Mouse (Mus musculus): ENCODE measurements at regions not wholly inside any gene's neighbourhood (a gene's known extent, or its start where the extent isn't known, plus 50 kb on each side); places are given as distances from the start of the nearest gene placed in this dataset.

GRCm38 (mm10) chr6:37686094-37686493, 156.1 kb downstream of the Akr1d1 start:
- Histone ChIP-seq H3K79me2 (ENCODE audit: control insufficient read depth, insufficient read depth, low read length) (no peaks in the 10 kb centered on the region), H3K4me1 (ENCODE audit: control insufficient read depth, insufficient read depth, low read length) (no peaks in the 10 kb centered on the region), H3K27ac (replicated peaks; ENCODE audit: insufficient read depth, low read depth, low read length) (no peak overlapping the region), H3K4me3 (ENCODE audit: insufficient read depth, low read depth, low read length) (no peak overlapping the region), H3K9ac (ENCODE audit: low read depth, low read length) (no peak overlapping the region), H3K36me3 (ENCODE audit: control insufficient read depth, insufficient read depth, low read length) (no peaks in the 10 kb centered on the region), H3K27me3 (ENCODE audit: control insufficient read depth, insufficient read depth, low read length) (peaks cover 2% of the 10 kb centered on the region; the same call in 1 of the 2 replicates)
- no peak for DNase-seq (ENCODE audit: extremely low read depth, low read depth, low spot score)
- TF ChIP-seq POLR2A (IDR thresholded peaks at IDR 0.05; ENCODE audit: extremely low read depth, insufficient read depth, low read length): no peak
- TF ChIP-seq CTCF (IDR thresholded peaks at IDR 0.05; ENCODE audit: low read depth, low read length): no peak
- WGBS: 98% methylated on average over 14 of the region's 14 CpGs

DNA sequence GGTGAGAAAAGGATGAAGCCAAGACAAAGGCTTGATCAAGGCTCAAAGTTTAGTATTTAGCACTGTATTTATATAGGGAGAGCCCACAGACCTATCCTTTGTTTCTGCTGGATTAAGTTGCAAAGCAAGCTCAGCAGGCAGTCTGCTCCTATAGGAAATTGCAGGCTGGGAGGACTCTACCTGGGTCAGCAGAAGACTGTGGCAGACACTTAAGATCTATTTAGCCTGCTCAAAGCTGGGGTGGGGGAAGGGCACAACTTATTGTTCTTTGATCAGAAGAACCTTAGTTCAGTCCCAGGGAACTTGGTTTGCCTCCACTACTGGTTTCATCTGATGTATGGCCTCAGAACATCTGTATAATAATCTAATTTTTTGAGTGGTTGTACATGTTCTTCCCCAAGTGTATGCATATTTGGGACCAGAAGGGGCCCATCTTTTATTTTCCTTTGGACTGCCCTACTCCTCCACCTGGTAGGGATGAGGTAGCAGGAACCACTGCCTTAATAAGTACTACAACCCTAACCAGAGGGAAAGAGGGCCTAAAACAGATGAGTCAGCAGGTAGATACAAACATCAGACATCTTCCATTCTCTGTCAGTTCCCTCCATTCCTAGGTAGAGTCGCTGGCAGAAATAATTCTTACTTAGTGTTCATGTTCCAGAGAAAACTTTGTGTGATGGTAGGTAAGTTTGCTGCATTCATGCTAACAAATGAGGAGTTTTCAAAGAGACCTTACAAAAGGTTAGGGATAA, 159.1 kb downstream of the Akr1d1 start:
- Histone ChIP-seq H3K9ac (ENCODE audit: low read depth, low read length) (no peak overlapping the region), H3K79me2 (ENCODE audit: control insufficient read depth, insufficient read depth, low read length) (no peaks in the 10 kb centered on the region), H3K4me1 (ENCODE audit: control insufficient read depth, insufficient read depth, low read length) (no peaks in the 10 kb centered on the region), H3K36me3 (ENCODE audit: control insufficient read depth, insufficient read depth, low read length) (no peaks in the 10 kb centered on the region), H3K27ac (replicated peaks; ENCODE audit: insufficient read depth, low read depth, low read length) (no peak overlapping the region), H3K4me3 (ENCODE audit: insufficient read depth, low read depth, low read length) (no peak overlapping the region), H3K27me3 (ENCODE audit: control insufficient read depth, insufficient read depth, low read length) (0 out of 2 replicates have a peak, but pooled peaks cover 2% of the 10 kb centered on the region)
- DNase-seq (ENCODE audit: extremely low read depth, low read depth, low spot score): no peak
- TF ChIP-seq POLR2A (IDR thresholded peaks at IDR 0.05; ENCODE audit: extremely low read depth, insufficient read depth, low read length) (no peak), CTCF (IDR thresholded peaks at IDR 0.05; ENCODE audit: low read depth, low read length) (no peak)
- 62% methylated on average over 1 of the region's 1 CpGs for WGBS

DNA sequence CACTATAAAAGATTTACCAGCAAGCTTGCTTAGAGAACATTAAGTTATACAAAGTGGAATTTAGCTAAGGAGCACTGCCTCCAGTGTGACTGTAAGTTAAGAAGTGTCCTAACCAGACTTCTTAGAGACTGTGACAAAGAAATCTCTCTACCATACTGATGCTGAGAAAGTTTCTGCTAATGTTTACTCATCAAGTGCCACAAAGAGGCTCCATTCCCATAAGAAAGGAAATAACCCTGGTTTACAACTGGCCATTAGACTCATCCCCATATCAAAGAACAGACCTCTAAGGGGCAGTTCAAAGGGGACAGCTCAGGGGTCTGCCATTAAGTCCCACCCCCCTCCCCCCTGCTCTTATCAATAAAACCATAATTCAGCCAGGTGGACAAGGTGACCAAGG, 159.7 kb downstream of the Akr1d1 start:
- H3K9ac ChIP-seq (ENCODE audit: low read depth, low read length): no peak overlapping the region
- H3K4me1 ChIP-seq (ENCODE audit: control insufficient read depth, insufficient read depth, low read length): no peaks in the 10 kb centered on the region
- no peak overlapping the region for H3K27ac ChIP-seq (replicated peaks; ENCODE audit: insufficient read depth, low read depth, low read length)
- H3K79me2 ChIP-seq (ENCODE audit: control insufficient read depth, insufficient read depth, low read length): no peaks in the 10 kb centered on the region
- 0 out of 2 replicates have a peak, but pooled peaks cover 2% of the 10 kb centered on the region for H3K27me3 ChIP-seq (ENCODE audit: control insufficient read depth, insufficient read depth, low read length)
- H3K4me3 ChIP-seq (ENCODE audit: insufficient read depth, low read depth, low read length): no peak overlapping the region
- TF ChIP-seq POLR2A (IDR thresholded peaks at IDR 0.05; ENCODE audit: extremely low read depth, insufficient read depth, low read length) (no peak), CTCF (IDR thresholded peaks at IDR 0.05; ENCODE audit: low read depth, low read length) (no peak)
- no peak for DNase-seq (ENCODE audit: extremely low read depth, low read depth, low spot score)
- H3K36me3 ChIP-seq (ENCODE audit: control insufficient read depth, insufficient read depth, low read length): no peaks in the 10 kb centered on the region

DNA sequence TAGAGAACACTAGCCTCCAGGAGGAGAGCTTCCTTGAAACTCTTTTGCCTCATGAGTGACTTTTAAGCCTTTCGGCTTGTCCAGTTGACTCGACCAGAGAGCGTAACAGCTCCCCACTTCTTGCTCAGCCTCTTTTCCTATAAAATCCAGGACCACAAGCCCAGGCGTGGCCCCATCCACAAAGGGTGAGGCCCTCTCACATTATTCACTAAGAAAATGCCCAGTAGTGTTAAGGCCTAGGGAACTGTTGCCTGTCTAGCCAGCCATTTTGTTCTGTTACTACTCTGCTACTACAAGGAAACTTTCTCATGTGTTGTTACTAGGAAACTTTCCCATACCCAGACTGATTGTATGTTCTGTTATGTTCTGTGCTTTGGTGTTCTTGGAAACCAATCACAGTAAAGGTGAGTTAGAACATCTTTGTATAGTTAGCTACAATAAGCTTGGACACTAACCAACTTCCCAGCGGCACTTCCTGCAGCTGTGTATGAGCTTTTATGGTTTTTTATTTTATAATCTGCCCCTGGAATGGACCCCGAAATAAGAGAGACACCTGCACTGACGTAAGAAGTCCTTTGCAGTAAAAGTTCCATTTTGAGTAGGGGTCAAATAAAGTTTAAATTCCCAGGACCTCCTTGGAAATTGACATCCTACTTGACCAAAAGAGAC, 162.1 kb downstream of the Akr1d1 start:
- TF ChIP-seq CTCF (IDR thresholded peaks at IDR 0.05; ENCODE audit: low read depth, low read length): no peak
- no peak for TF ChIP-seq POLR2A (IDR thresholded peaks at IDR 0.05; ENCODE audit: extremely low read depth, insufficient read depth, low read length)
- DNase-seq (ENCODE audit: extremely low read depth, low read depth, low spot score): no peak
- Histone ChIP-seq H3K27ac (replicated peaks; ENCODE audit: insufficient read depth, low read depth, low read length) (no peak overlapping the region), H3K9ac (ENCODE audit: low read depth, low read length) (no peak overlapping the region), H3K36me3 (ENCODE audit: control insufficient read depth, insufficient read depth, low read length) (no peaks in the 10 kb centered on the region), H3K27me3 (ENCODE audit: control insufficient read depth, insufficient read depth, low read length) (no peaks in the 10 kb centered on the region), H3K4me3 (ENCODE audit: insufficient read depth, low read depth, low read length) (no peak overlapping the region), H3K4me1 (ENCODE audit: control insufficient read depth, insufficient read depth, low read length) (no peaks in the 10 kb centered on the region), H3K79me2 (ENCODE audit: control insufficient read depth, insufficient read depth, low read length) (no peaks in the 10 kb centered on the region)
- whole genome bisulfite sequencing: 95% methylated on average over 7 of the region's 7 CpGs

DNA sequence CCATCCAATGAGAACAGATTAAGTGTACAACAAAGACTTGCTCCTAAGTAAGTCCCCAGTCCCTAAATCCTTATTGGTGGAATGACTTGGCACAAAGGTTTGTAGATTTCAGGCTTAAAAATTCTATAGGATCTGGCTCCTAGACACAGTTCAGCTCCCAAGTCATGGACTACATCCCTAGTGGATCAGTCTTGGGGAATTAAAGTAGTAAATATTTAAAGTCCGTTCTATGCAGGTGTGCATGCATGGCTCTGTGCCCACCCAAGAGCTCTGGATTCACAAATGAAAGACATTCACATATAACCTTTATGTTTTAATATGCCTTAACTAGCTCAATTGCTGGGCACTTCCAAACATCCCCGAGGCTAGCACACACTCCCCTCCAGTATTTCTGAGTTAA, 162.8 kb downstream of the Akr1d1 start:
- Histone ChIP-seq H3K4me3 (ENCODE audit: insufficient read depth, low read depth, low read length) (no peak overlapping the region), H3K9ac (ENCODE audit: low read depth, low read length) (no peak overlapping the region), H3K27me3 (ENCODE audit: control insufficient read depth, insufficient read depth, low read length) (no peaks in the 10 kb centered on the region), H3K79me2 (ENCODE audit: control insufficient read depth, insufficient read depth, low read length) (no peaks in the 10 kb centered on the region), H3K36me3 (ENCODE audit: control insufficient read depth, insufficient read depth, low read length) (no peaks in the 10 kb centered on the region), H3K27ac (replicated peaks; ENCODE audit: insufficient read depth, low read depth, low read length) (no peak overlapping the region), H3K4me1 (ENCODE audit: control insufficient read depth, insufficient read depth, low read length) (no peaks in the 10 kb centered on the region)
- 93% methylated on average over 2 of the region's 2 CpGs for WGBS
- TF ChIP-seq POLR2A (IDR thresholded peaks at IDR 0.05; ENCODE audit: extremely low read depth, insufficient read depth, low read length): no peak
- no peak for TF ChIP-seq CTCF (IDR thresholded peaks at IDR 0.05; ENCODE audit: low read depth, low read length)
- no peak for DNase-seq (ENCODE audit: extremely low read depth, low read depth, low spot score)

DNA sequence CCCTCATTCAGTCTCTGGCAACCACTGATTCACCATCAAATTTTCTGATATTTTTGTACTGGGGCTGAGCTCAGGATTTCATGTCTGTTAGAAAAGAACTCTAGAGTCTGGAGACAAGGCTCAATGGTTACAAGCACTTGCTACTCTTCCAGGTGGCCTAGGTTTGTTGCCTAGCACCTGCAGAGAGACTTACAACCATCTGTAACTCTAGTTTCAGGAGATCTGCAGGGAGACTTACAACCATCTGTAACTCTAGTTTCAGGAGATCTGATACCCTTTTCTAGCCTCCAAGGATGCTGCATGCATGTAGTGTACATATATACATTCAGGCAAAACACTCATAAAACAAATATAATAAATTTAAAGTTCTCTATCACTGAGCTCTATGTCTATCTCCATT, 166.1 kb downstream of the Akr1d1 start:
- Histone ChIP-seq H3K9ac (ENCODE audit: low read depth, low read length) (no peak overlapping the region), H3K4me1 (ENCODE audit: control insufficient read depth, insufficient read depth, low read length) (no peaks in the 10 kb centered on the region), H3K27ac (replicated peaks; ENCODE audit: insufficient read depth, low read depth, low read length) (no peak overlapping the region), H3K27me3 (ENCODE audit: control insufficient read depth, insufficient read depth, low read length) (no peaks in the 10 kb centered on the region), H3K36me3 (ENCODE audit: control insufficient read depth, insufficient read depth, low read length) (no peaks in the 10 kb centered on the region), H3K79me2 (ENCODE audit: control insufficient read depth, insufficient read depth, low read length) (no peaks in the 10 kb centered on the region), H3K4me3 (ENCODE audit: insufficient read depth, low read depth, low read length) (no peak overlapping the region)
- no peak for DNase-seq (ENCODE audit: extremely low read depth, low read depth, low spot score)
- TF ChIP-seq CTCF (IDR thresholded peaks at IDR 0.05; ENCODE audit: low read depth, low read length): no peak
- no peak for TF ChIP-seq POLR2A (IDR thresholded peaks at IDR 0.05; ENCODE audit: extremely low read depth, insufficient read depth, low read length)

Measured in liver, adult 2 months (tissue).